Mouse (Mus musculus) stomach, postnatal 0 days (tissue): ENCODE results near the gene Phlda3. TPM values are rescaled to one million over a fixed set of nuclear protein-coding genes. Genes with fewer than 3 reads are reported as not detected.
A peak's percentile ranks its signal among the peaks of the same experiment; 100 is the strongest.

Experiments
- ATAC-seq: fragments of 200-750 bp; cut with Nextera tagmentation; 2 replicates; pipeline ENCODE4 v1.8.0; 2017; ENCODE audit not compliant: low FRiP score, low TSS enrichment
- DNase-seq: peaks from one replicate; pipeline ENCODE4 v3.0.0-alpha.2; 2016; ENCODE audit warnings: low spot score
- H3K27ac ChIP-seq: fragments of 300-500 bp; sonication (generic); replicated peaks from 2 replicates; pipeline ENCODE4 v1.5.1; 2014; ENCODE audit warnings: mild to moderate bottlenecking, control low read depth
- H3K27me3 ChIP-seq: fragments of 300-500 bp; sonication (generic); 2 replicates; pipeline ENCODE4 v1.6.1; 2014; ENCODE audit warnings: low read length; ENCODE audit not compliant: control insufficient read depth, insufficient read depth
- H3K36me3 ChIP-seq: fragments of 300-500 bp; sonication (generic); 2 replicates; pipeline ENCODE4 v1.6.1; 2014; ENCODE audit warnings: low read length, mixed read lengths; ENCODE audit not compliant: control insufficient read depth, insufficient read depth
- H3K4me1 ChIP-seq: fragments of 300-500 bp; sonication (generic); replicated peaks from 2 replicates; pipeline ENCODE4 v1.6.1; 2014; ENCODE audit warnings: antibody characterized with exemption; ENCODE audit not compliant: control insufficient read depth, insufficient read depth
- H3K4me2 ChIP-seq: fragments of 300-500 bp; sonication (generic); replicated peaks from 2 replicates; pipeline ENCODE4 v1.6.1; 2014; ENCODE audit warnings: low read depth, mild to moderate bottlenecking, control low read depth, moderate library complexity
- H3K4me3 ChIP-seq: fragments of 300-500 bp; sonication (generic); 2 replicates; pipeline ENCODE4 v1.5.1; 2014; ENCODE audit warnings: low read depth, low read length, control low read depth
- H3K9ac ChIP-seq: fragments of 300-500 bp; sonication (generic); 2 replicates; pipeline ENCODE4 v1.6.1; 2014; ENCODE audit warnings: mild to moderate bottlenecking, low read length, control low read depth, mixed read lengths
- H3K9me3 ChIP-seq: fragments of 300-500 bp; sonication (generic); 2 replicates; pipeline ENCODE4 v1.6.1; 2016; ENCODE audit warnings: low read length; ENCODE audit not compliant: control insufficient read depth
- CTCF ChIP-seq: IDR thresholded peaks from 2 replicates; pipeline ENCODE4 v1.5.1; 2016; ENCODE audit warnings: antibody characterized with exemption, low read depth, mild to moderate bottlenecking, moderate library complexity
- EP300 ChIP-seq: optimal IDR thresholded peaks from 2 replicates; pipeline ENCODE3; 2016; ENCODE audit warnings: antibody characterized with exemption
- WGBS: fragments of 180-500 bp; shearing (Covaris S2); extraction: QIAGEN DNeasy Blood & Tissue Kit; methylation state at CpG from one replicate; pipeline ENCODE4 v1.1.7; 2014; 5-methylcytosine and 5-hydroxymethylcytosine counted together
- polyA plus RNA-seq: library from polyadenylated mRNA; unstranded; fragments of >200 nt; fragmentation: Nextera tagmentation; extraction: Ambion mirVana; gene quantifications from 2 replicates; pipeline ENCODE4 v1.2.1, GENCODE M21; 2015

Gene Phlda3
- polyA plus RNA-seq, 1 experiment from 2014 or later = 91.1 TPM

GRCm38 (mm10) chr1:135780649-135781048, 14.7 kb downstream of the Phlda3 start:
- 54% methylated on average over 4 of the region's 4 CpGs for WGBS
- Histone ChIP-seq H3K27me3 (no peaks in the 10 kb centered on the region), H3K9ac (peak overlapping the region; percentile 13; the same call in 1 of the 2 replicates), H3K4me1 (peaks cover 6% of the 10 kb centered on the region), H3K9me3 (no peaks in the 10 kb centered on the region), H3K36me3 (no peaks in the 10 kb centered on the region), H3K4me3 (no peak overlapping the region), H3K4me2 (no peak overlapping the region), H3K27ac (no peak overlapping the region)
- no peak for ATAC-seq
- no peak for DNase-seq
- TF ChIP-seq EP300 (no peak), CTCF (no peak)

- H3K4me1 ChIP-seq = peaks cover 6% of the 10 kb centered on the region
- no peak overlapping the region for H3K27ac ChIP-seq
- peak; percentile 85 for DNase-seq
- peak; percentile 55 for ATAC-seq
- WGBS = 16% methylated on average over 13 of the region's 13 CpGs
- no peak overlapping the region for H3K9ac ChIP-seq
- no peak overlapping the region for H3K4me2 ChIP-seq
- H3K4me3 ChIP-seq = no peak overlapping the region
- H3K9me3 ChIP-seq = no peaks in the 10 kb centered on the region
- H3K27me3 ChIP-seq = no peaks in the 10 kb centered on the region
- H3K36me3 ChIP-seq = no peaks in the 10 kb centered on the region
- no peak for TF ChIP-seq EP300
- peak; percentile 97 for TF ChIP-seq CTCF
Observed at GRCm38 (mm10) chr1:135781220-135781619, 15.3 kb downstream of the Phlda3 start.

GRCm38 (mm10) chr1:135782816-135783215, 16.9 kb downstream of the Phlda3 start:
- Histone ChIP-seq H3K4me1 (peaks cover 6% of the 10 kb centered on the region), H3K9me3 (no peaks in the 10 kb centered on the region), H3K4me3 (no peak overlapping the region), H3K36me3 (no peaks in the 10 kb centered on the region), H3K9ac (no peak overlapping the region), H3K4me2 (no peak overlapping the region), H3K27ac (no peak overlapping the region), H3K27me3 (no peaks in the 10 kb centered on the region)
- no peak for DNase-seq
- no peak for TF ChIP-seq EP300
- no peak for TF ChIP-seq CTCF
- ATAC-seq = no peak
- 60% methylated on average over 10 of the region's 10 CpGs for WGBS

- 40% methylated on average over 3 of the region's 3 CpGs for WGBS
- no peak overlapping the region for H3K27ac ChIP-seq
- peak; percentile 88 for DNase-seq
- H3K4me1 ChIP-seq = 0 out of 2 replicates have a peak, but pooled peaks cover 2% of the 10 kb centered on the region
- peak; percentile 59 for ATAC-seq
- TF ChIP-seq EP300 (no peak), CTCF (peak; percentile 90)
- no peak overlapping the region for H3K9ac ChIP-seq
- no peak overlapping the region for H3K4me3 ChIP-seq
- H3K9me3 ChIP-seq = no peaks in the 10 kb centered on the region
- H3K4me2 ChIP-seq = no peak overlapping the region
- no peaks in the 10 kb centered on the region for H3K27me3 ChIP-seq
- no peaks in the 10 kb centered on the region for H3K36me3 ChIP-seq
Observed at GRCm38 (mm10) chr1:135787799-135788198, 21.9 kb downstream of the Phlda3 start.

- Histone ChIP-seq H3K9ac (no peak overlapping the region), H3K36me3 (no peaks in the 10 kb centered on the region), H3K4me2 (no peak overlapping the region), H3K4me1 (peaks cover 5% of the 10 kb centered on the region; the same call in 1 of the 2 replicates), H3K9me3 (no peaks in the 10 kb centered on the region), H3K4me3 (no peak overlapping the region), H3K27ac (no peak overlapping the region), H3K27me3 (no peaks in the 10 kb centered on the region)
- DNase-seq = peak; percentile 71
- peak; percentile 42 for ATAC-seq
- 5% methylated on average over 10 of the region's 10 CpGs for WGBS
- peak; percentile 71 for TF ChIP-seq CTCF
- no peak for TF ChIP-seq EP300
Observed at GRCm38 (mm10) chr1:135788708-135789107, 22.8 kb downstream of the Phlda3 start.

- Histone ChIP-seq H3K4me2 (no peak overlapping the region), H3K9ac (no peak overlapping the region), H3K27me3 (no peaks in the 10 kb centered on the region), H3K27ac (no peak overlapping the region), H3K9me3 (no peaks in the 10 kb centered on the region), H3K36me3 (no peaks in the 10 kb centered on the region), H3K4me3 (no peak overlapping the region), H3K4me1 (peaks cover 11% of the 10 kb centered on the region)
- ATAC-seq (no peak), DNase-seq (peak; percentile 81)
- TF ChIP-seq EP300 (no peak), CTCF (peak; percentile 94)
- 13% methylated on average over 5 of the region's 5 CpGs for WGBS
Observed at GRCm38 (mm10) chr1:135789815-135790214, 23.9 kb downstream of the Phlda3 start.
